Mouse (Mus musculus) spleen, adult 2 months (tissue): ENCODE measurements around the gene Hibch.

Experiments used
- CTCF ChIP-seq: fragments of 200-500 bp; IDR thresholded peaks from 2 replicates; pipeline ENCODE4 v1.5.1; 2011; ENCODE audit warnings: mild to moderate bottlenecking, inconsistent platforms; ENCODE audit not compliant: insufficient read depth, insufficient read length, insufficient replicate concordance; ENCODE audit errors: extremely low read depth
- POLR2A ChIP-seq: fragments of 200-500 bp; IDR thresholded peaks from 2 replicates; pipeline ENCODE4 v1.6.1; 2011; ENCODE audit warnings: low read depth, low read length, inconsistent platforms

- TF ChIP-seq CTCF (no peak), POLR2A (no peak)
Measured at GRCm38 (mm10) chr1:52960191-52960590, 115.5 kb downstream of the Hibch start.
